Mouse (Mus musculus) spleen, adult 2 months (tissue): ENCODE measurements around the gene Nup107. TPM values are rescaled to one million over a fixed set of nuclear protein-coding genes. Genes with fewer than 3 reads are reported as not detected.

ENCODE experiments used
- DNase-seq, 2 experiments: peaks; one replicate each; pipeline versions ENCODE4 v3.0.0 to v3.0.0-alpha.2; 2012 to 2021; ENCODE audit warnings: low spot score in 2 of 2, low read depth in 1 of 2
- H3K27ac ChIP-seq: fragments of 200-500 bp; 2 replicates; pipeline ENCODE4 v1.5.1; 2012; ENCODE audit warnings: low read length, inconsistent platforms; ENCODE audit not compliant: insufficient read depth
- H3K27me3 ChIP-seq: fragments of 200-500 bp; 2 replicates; pipeline ENCODE4 v1.6.1; 2012; ENCODE audit warnings: mild to moderate bottlenecking, moderate library complexity, low read length, inconsistent platforms; ENCODE audit not compliant: control insufficient read depth, insufficient read depth
- H3K36me3 ChIP-seq: fragments of 200-500 bp; 2 replicates; pipeline ENCODE4 v1.6.1; 2012; ENCODE audit warnings: mild to moderate bottlenecking, low read length, inconsistent platforms; ENCODE audit not compliant: control insufficient read depth, insufficient read depth
- H3K4me1 ChIP-seq: fragments of 200-500 bp; 2 replicates; pipeline ENCODE4 v1.6.1; 2011; ENCODE audit warnings: inconsistent platforms; ENCODE audit not compliant: control insufficient read depth, insufficient read depth, insufficient read length
- H3K4me3 ChIP-seq: fragments of 200-500 bp; 2 replicates; pipeline ENCODE4 v1.5.1; 2011; ENCODE audit warnings: mild to moderate bottlenecking, inconsistent platforms; ENCODE audit not compliant: insufficient read depth, insufficient read length; ENCODE audit errors: extremely low read depth
- CTCF ChIP-seq: fragments of 200-500 bp; IDR thresholded peaks from 2 replicates; pipeline ENCODE4 v1.5.1; 2011; ENCODE audit warnings: mild to moderate bottlenecking, inconsistent platforms; ENCODE audit not compliant: insufficient read depth, insufficient read length, insufficient replicate concordance; ENCODE audit errors: extremely low read depth
- POLR2A ChIP-seq: fragments of 200-500 bp; IDR thresholded peaks from 2 replicates; pipeline ENCODE4 v1.6.1; 2011; ENCODE audit warnings: low read depth, low read length, inconsistent platforms
- WGBS: fragments of 180-500 bp; shearing (Covaris S2); methylation state at CpG from one replicate; pipeline ENCODE4 v1.1.7; 2018; 5-methylcytosine and 5-hydroxymethylcytosine counted together
- polyA plus RNA-seq: library from polyadenylated mRNA; depleted of rRNA; stranded (reverse); fragments of >200 nt; gene quantifications from 2 replicates; pipeline ENCODE4 v1.2.3, GENCODE M21; 2012

The Nup107 gene
- polyA plus RNA-seq, 1 experiment, result 5.8 TPM

- WGBS, result 87% methylated on average over 9 of the region's 9 CpGs
- no peaks in the 10 kb centered on the region for H3K27me3 ChIP-seq
These were observed 13.4 kb upstream of the Nup107 start for GRCm38 (mm10) chr10:117805919-117806318.

GRCm38 (mm10) chr10:117803870-117804850 is 11.7 kb upstream of the Nup107 start:
- H3K4me3 ChIP-seq, result no peak overlapping the region
- no peak overlapping the region for H3K27ac ChIP-seq
- H3K36me3 ChIP-seq, result no peaks in the 10 kb centered on the region
- H3K27me3 ChIP-seq, result no peaks in the 10 kb centered on the region
- H3K4me1 ChIP-seq, result peaks cover 10% of the 10 kb centered on the region; the same call in 1 of the 2 replicates
- 63% methylated on average over 31 of the region's 31 CpGs for WGBS
- TF ChIP-seq CTCF (no peak), POLR2A (no peak)
- DNase-seq, result no peak

More at GRCm38 (mm10) chr10:117805919-117806318, 13.4 kb upstream of the Nup107 start:
- TF ChIP-seq POLR2A (no peak), CTCF (no peak)
- peaks cover 12% of the 10 kb centered on the region; the same call in 1 of the 2 replicates for H3K4me1 ChIP-seq
- no peak for DNase-seq
- no peak overlapping the region for H3K27ac ChIP-seq
- no peak overlapping the region for H3K4me3 ChIP-seq
- H3K36me3 ChIP-seq, result no peaks in the 10 kb centered on the region

GRCm38 (mm10) chr10:117801886-117802285 is 9.4 kb upstream of the Nup107 start:
- no peak for DNase-seq
- Histone ChIP-seq H3K27ac (no peak overlapping the region), H3K27me3 (no peaks in the 10 kb centered on the region), H3K36me3 (no peaks in the 10 kb centered on the region), H3K4me1 (no peaks in the 10 kb centered on the region; the same call in 1 of the 2 replicates), H3K4me3 (no peak overlapping the region)
- 92% methylated on average over 9 of the region's 9 CpGs for WGBS
- TF ChIP-seq POLR2A (no peak), CTCF (no peak)

- no peaks in the 10 kb centered on the region; the same call in 1 of the 2 replicates for H3K4me1 ChIP-seq
- no peaks in the 10 kb centered on the region for H3K36me3 ChIP-seq
- H3K4me3 ChIP-seq, result no peak overlapping the region
- WGBS, result 87% methylated on average over 11 of the region's 11 CpGs
- no peak for TF ChIP-seq CTCF
- no peaks in the 10 kb centered on the region for H3K27me3 ChIP-seq
- DNase-seq, result no peak
- H3K27ac ChIP-seq, result no peak overlapping the region
These were observed 7.3 kb upstream of the Nup107 start for GRCm38 (mm10) chr10:117799806-117800205.

- no peak for TF ChIP-seq CTCF
- no peak for TF ChIP-seq POLR2A
- Histone ChIP-seq H3K4me3 (no peak overlapping the region), H3K4me1 (no peaks in the 10 kb centered on the region; the same call in 1 of the 2 replicates), H3K27me3 (no peaks in the 10 kb centered on the region), H3K36me3 (no peaks in the 10 kb centered on the region), H3K27ac (no peak overlapping the region)
- 55% methylated on average over 6 of the region's 6 CpGs for WGBS
- no peak for DNase-seq
These were observed 6.0 kb upstream of the Nup107 start for GRCm38 (mm10) chr10:117798436-117799035.

- H3K4me1 ChIP-seq, result no peaks in the 10 kb centered on the region
- no peaks in the 10 kb centered on the region for H3K36me3 ChIP-seq
- no peak overlapping the region for H3K27ac ChIP-seq
- WGBS, result 82% methylated on average over 7 of the region's 7 CpGs
- DNase-seq, result no peak
- H3K4me3 ChIP-seq, result no peak overlapping the region
- no peaks in the 10 kb centered on the region for H3K27me3 ChIP-seq
- no peak for TF ChIP-seq POLR2A
- no peak for TF ChIP-seq CTCF
These were observed 5.2 kb upstream of the Nup107 start for GRCm38 (mm10) chr10:117797684-117798083.
